Mouse (Mus musculus): Measurements from ENCODE around the gene Osbpl9.

DNA sequence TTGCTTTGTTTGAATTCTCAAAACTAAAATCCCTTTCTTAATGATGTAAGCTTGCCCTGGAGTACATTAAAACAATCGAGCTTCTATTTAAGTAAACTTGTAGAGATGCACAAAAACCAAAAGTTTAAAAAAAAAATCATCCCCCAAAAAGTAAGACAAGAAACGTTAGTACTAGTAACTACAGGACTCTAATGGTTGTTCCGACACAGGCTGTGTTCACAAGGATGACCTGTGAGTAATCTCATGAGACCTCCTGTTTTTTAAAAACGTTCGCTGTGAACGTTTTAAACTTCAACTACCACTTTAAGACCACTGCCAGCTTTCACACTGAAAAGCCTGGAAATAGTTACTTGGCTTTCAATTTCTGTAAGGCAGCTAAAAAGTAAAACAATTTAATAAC, 85.1 kb downstream of the Osbpl9 start:
- no peak for TF ChIP-seq CTCF (IDR thresholded peaks at IDR 0.05; ENCODE audit: extremely low read depth, insufficient read depth, insufficient read length, insufficient replicate concordance)
- no peak for TF ChIP-seq POLR2A (IDR thresholded peaks at IDR 0.05; ENCODE audit: low read depth, low read length)

Data from spleen, adult 2 months (tissue).